Mouse (Mus musculus) heart, postnatal 0 days (tissue): ENCODE data around the gene Cdh13. TPM values are rescaled to one million over a fixed set of nuclear protein-coding genes. Genes with fewer than 3 reads are reported as not detected.
A peak's percentile ranks its signal among the peaks of the same experiment; 100 is the strongest.

Source experiments
- ATAC-seq: fragments of 200-750 bp; cut with Nextera tagmentation; 2 replicates; pipeline ENCODE4 v1.8.0; 2017; ENCODE audit warnings: low read depth, moderate number of reproducible peaks, moderate library complexity; ENCODE audit not compliant: insufficient read depth
- DNase-seq: peaks from one replicate; pipeline ENCODE4 v3.0.0-alpha.2; 2016; ENCODE audit warnings: low spot score
- H3K27ac ChIP-seq: fragments of 300-500 bp; sonication (generic); 2 replicates; pipeline ENCODE4 v1.5.1; 2014; ENCODE audit warnings: low read depth, mild to moderate bottlenecking
- H3K27me3 ChIP-seq: fragments of 300-500 bp; sonication (generic); 2 replicates; pipeline ENCODE4 v1.6.1; 2014; ENCODE audit warnings: low read length, mixed read lengths; ENCODE audit not compliant: control insufficient read depth, insufficient read depth
- H3K36me3 ChIP-seq: fragments of 300-500 bp; sonication (generic); replicated peaks from 2 replicates; pipeline ENCODE4 v1.6.1; 2014; ENCODE audit warnings: low read length, mixed read lengths; ENCODE audit not compliant: control insufficient read depth, insufficient read depth
- H3K4me1 ChIP-seq: fragments of 300-500 bp; sonication (generic); 2 replicates; pipeline ENCODE4 v1.6.1; 2014; ENCODE audit warnings: antibody characterized with exemption; ENCODE audit not compliant: control insufficient read depth, insufficient read depth
- H3K4me2 ChIP-seq: fragments of 300-500 bp; sonication (generic); 2 replicates; pipeline ENCODE4 v1.6.1; 2014; ENCODE audit warnings: low read depth, mild to moderate bottlenecking, low read length, moderate library complexity
- H3K4me3 ChIP-seq: fragments of 300-500 bp; sonication (generic); 2 replicates; pipeline ENCODE4 v1.5.1; 2014; ENCODE audit warnings: low read depth, low read length
- H3K9ac ChIP-seq: fragments of 300-500 bp; sonication (generic); replicated peaks from 2 replicates; pipeline ENCODE4 v1.6.1; 2014; ENCODE audit warnings: low read depth, low read length, mixed read lengths
- H3K9me3 ChIP-seq: fragments of 300-500 bp; sonication (generic); replicated peaks from 2 replicates; pipeline ENCODE4 v1.6.1; 2016; ENCODE audit warnings: low read length; ENCODE audit not compliant: control insufficient read depth
- CTCF ChIP-seq: IDR thresholded peaks from 2 replicates; pipeline ENCODE4 v1.5.1; 2016; ENCODE audit warnings: antibody characterized with exemption, control low read depth, low read depth
- EP300 ChIP-seq: IDR thresholded peaks from 2 replicates; pipeline ENCODE4 v1.6.1; 2016; ENCODE audit warnings: antibody characterized with exemption, low read depth
- WGBS: fragments of 180-500 bp; shearing (Covaris S2); extraction: QIAGEN DNeasy Blood & Tissue Kit; methylation state at CpG from one replicate; pipeline ENCODE4 v1.1.7; 2014; 5-methylcytosine and 5-hydroxymethylcytosine counted together
- polyA plus RNA-seq: library from polyadenylated mRNA; unstranded; fragments of >200 nt; fragmentation: Nextera tagmentation; extraction: Ambion mirVana; gene quantifications from 2 replicates; pipeline ENCODE4 v1.2.1, GENCODE M21; 2015
- total RNA-seq: library from RNA; depleted of rRNA; stranded (reverse); fragments of >200 nt; gene quantifications from 2 replicates; pipeline ENCODE4 v1.2.3, GENCODE M21; 2014; ENCODE audit warnings: low replicate concordance

Gene Cdh13
- total and polyA plus RNA-seq, 2 experiments from 2014 or later, result 109 to 136 TPM

- ATAC-seq (no peak), DNase-seq (no peak)
- Histone ChIP-seq H3K4me2 (no peak overlapping the region), H3K36me3 (no peaks in the 10 kb centered on the region), H3K4me3 (no peak overlapping the region), H3K9me3 (no peaks in the 10 kb centered on the region), H3K27ac (no peak overlapping the region), H3K27me3 (no peaks in the 10 kb centered on the region), H3K4me1 (no peaks in the 10 kb centered on the region), H3K9ac (no peak overlapping the region)
- 41% methylated on average over 4 of the region's 4 CpGs for WGBS
- TF ChIP-seq EP300 (no peak), CTCF (no peak)
These were observed 961.6 kb downstream of the Cdh13 start for GRCm38 (mm10) chr8:119245181-119245580.

DNA sequence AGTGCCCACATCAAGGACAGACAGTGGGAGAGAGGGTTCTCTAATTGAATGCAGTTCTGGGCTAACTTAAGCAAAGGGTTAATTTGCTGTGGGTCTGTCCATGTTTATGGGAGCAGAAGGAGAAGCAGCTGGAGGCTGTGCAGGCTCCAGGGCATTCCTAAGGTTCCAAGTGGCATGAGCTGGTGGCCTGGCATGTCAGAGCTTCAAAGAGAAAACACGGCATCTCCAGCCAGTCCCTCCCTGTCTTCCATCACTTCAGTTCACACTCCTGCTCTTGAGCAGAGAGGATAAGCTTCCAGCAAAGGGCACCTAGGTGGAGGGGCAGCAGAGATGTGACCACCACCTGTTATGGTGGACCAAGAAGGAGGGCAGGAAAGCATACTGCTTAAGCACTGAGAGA, 962.1 kb downstream of the Cdh13 start:
- H3K9me3 ChIP-seq, result no peaks in the 10 kb centered on the region
- no peaks in the 10 kb centered on the region for H3K36me3 ChIP-seq
- WGBS, result 67% methylated on average over 1 of the region's 1 CpGs
- no peaks in the 10 kb centered on the region for H3K4me1 ChIP-seq
- DNase-seq, result no peak
- no peak overlapping the region for H3K4me2 ChIP-seq
- H3K27me3 ChIP-seq, result no peaks in the 10 kb centered on the region
- H3K4me3 ChIP-seq, result no peak overlapping the region
- TF ChIP-seq CTCF, result no peak
- no peak for TF ChIP-seq EP300
- no peak for ATAC-seq
- no peak overlapping the region for H3K27ac ChIP-seq
- H3K9ac ChIP-seq, result no peak overlapping the region

DNA sequence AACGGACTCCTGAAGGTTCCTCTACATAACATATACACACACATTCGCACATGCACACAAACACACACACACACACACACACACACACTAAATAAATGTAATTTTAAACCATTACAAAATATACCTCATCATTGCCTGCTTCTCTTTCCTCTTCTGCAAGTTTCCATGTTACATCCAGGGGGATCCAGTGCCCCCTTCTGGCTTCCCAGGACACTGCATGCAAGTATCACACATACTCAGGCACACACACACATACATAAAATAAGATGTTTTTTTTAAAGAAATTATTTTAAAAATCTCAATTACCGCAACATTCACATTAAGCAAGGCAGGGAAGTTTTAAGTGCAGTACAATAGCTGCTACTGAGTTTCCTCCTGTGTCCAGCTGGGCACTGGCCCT, 970.8 kb downstream of the Cdh13 start:
- Histone ChIP-seq H3K9ac (no peak overlapping the region), H3K4me2 (no peak overlapping the region), H3K4me3 (no peak overlapping the region), H3K9me3 (no peaks in the 10 kb centered on the region), H3K4me1 (no peaks in the 10 kb centered on the region), H3K27me3 (no peaks in the 10 kb centered on the region), H3K27ac (no peak overlapping the region), H3K36me3 (no peaks in the 10 kb centered on the region)
- TF ChIP-seq EP300 (no peak), CTCF (no peak)
- 87% methylated on average over 3 of the region's 3 CpGs for WGBS
- DNase-seq (no peak), ATAC-seq (no peak)

DNA sequence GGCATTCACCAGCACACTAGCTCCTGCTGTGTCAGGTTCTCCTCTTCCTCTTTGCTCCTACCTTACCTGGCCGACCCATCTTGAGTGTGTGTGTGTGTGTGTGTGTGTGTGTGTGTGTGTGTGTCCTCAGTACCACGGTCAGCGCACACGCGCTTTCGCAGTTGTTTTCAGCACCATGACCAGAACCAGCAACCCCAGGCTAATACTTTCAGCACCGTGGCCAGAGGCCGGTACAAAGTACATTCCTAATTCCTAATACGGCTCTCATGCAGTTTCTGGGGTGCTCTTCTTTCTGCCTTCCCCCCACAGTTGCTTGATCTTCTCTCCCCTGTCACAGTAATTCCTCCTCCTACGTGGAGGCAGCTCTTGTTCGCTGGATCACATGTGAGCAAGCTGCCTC, 975.1 kb downstream of the Cdh13 start:
- H3K27ac ChIP-seq, result no peak overlapping the region
- ATAC-seq, result peak; percentile 41
- no peak for DNase-seq

DNA sequence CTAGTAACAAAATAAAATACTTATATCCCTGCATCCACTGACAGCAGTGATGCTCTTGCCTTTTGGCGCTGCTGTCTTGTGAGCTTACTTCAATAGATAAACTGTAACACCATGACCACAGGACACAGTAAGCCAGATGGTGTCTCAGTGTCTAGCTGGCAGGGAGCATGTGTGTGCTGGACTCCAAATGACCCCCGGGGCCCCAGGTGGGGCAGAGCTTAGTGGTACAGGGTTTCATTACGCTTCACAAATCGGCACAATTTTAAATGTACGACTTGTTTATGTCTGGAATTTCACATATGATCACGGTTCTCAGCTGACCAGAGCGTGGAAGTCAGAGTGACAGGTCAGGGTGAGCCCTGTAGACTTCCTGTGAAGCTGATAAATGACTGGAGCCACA, 980.2 kb downstream of the Cdh13 start:
- ATAC-seq (no peak), DNase-seq (no peak)
- Histone ChIP-seq H3K9ac (no peak overlapping the region), H3K36me3 (no peaks in the 10 kb centered on the region), H3K27ac (no peak overlapping the region), H3K4me1 (no peaks in the 10 kb centered on the region), H3K4me3 (no peak overlapping the region), H3K4me2 (no peak overlapping the region), H3K9me3 (no peaks in the 10 kb centered on the region), H3K27me3 (no peaks in the 10 kb centered on the region)
- no peak for TF ChIP-seq CTCF
- TF ChIP-seq EP300, result no peak
- WGBS, result 72% methylated on average over 7 of the region's 7 CpGs

More for the DNA sequence above, 975.1 kb downstream of the Cdh13 start:
- no peak for TF ChIP-seq CTCF
- TF ChIP-seq EP300, result no peak
- Histone ChIP-seq H3K9ac (no peak overlapping the region), H3K4me3 (no peak overlapping the region), H3K36me3 (no peaks in the 10 kb centered on the region), H3K9me3 (no peaks in the 10 kb centered on the region), H3K4me2 (no peak overlapping the region), H3K4me1 (no peaks in the 10 kb centered on the region), H3K27me3 (no peaks in the 10 kb centered on the region)
- WGBS, result 33% methylated on average over 11 of the region's 11 CpGs

DNA sequence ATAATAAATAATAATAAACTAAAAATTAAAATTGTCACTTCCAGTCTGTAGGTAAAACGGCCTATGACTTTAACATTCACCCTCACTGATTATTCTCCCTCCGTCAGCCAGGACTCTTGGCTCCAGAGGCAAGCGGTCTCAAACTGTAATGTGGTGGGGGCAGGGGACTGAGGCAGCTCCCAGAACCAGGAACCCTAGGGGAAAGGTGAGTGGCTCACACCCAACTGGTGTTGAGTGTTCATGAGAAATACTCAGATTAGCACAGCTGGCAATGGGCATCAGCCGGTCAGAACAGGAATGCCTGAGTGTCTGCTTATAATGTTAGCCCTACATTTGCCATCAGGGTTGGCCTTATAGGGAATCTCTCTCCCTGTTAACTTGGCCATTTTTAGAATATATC, 982.8 kb downstream of the Cdh13 start:
- ATAC-seq (peak; percentile 76), DNase-seq (peak; percentile 24)
- Histone ChIP-seq H3K4me2 (no peak overlapping the region), H3K9me3 (no peaks in the 10 kb centered on the region), H3K4me1 (no peaks in the 10 kb centered on the region), H3K4me3 (no peak overlapping the region), H3K36me3 (no peaks in the 10 kb centered on the region), H3K27ac (no peak overlapping the region; the same call in 1 of the 2 replicates), H3K9ac (no peak overlapping the region), H3K27me3 (no peaks in the 10 kb centered on the region)
- TF ChIP-seq CTCF, result no peak
- TF ChIP-seq EP300, result 0 out of 2 replicates have a peak, but pooled peaks have one; percentile 41
- 44% methylated on average over 4 of the region's 4 CpGs for WGBS
